Mouse (Mus musculus): ENCODE measurements at regions not wholly inside any gene's neighbourhood (a gene's known extent, or its start where the extent isn't known, plus 50 kb on each side); places are given as distances from the start of the nearest gene placed in this dataset.

DNA sequence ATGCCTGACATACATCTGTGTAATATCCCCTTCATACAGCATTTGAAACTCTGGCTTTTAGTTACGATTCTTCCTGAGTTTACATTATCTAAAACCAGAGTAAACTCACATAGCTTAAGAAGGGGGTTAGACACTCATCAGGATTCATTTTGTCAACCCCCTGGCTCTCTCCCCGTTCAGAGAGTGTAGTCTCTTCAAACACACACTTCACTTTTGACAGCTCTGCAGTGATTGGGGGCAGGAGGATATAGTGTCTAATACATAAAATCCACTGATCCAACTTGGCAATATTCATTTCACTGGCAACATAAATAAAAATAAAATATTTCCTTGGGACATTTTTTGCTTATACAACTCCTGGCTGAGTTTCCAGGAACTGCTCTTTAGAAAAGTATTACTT is 251.0 kb downstream of the Cxxc4 start:
- no peak for TF ChIP-seq HCFC1 (IDR thresholded peaks at IDR 0.05; ENCODE audit: borderline replicate concordance, insufficient read depth, low read length)
- no peak for TF ChIP-seq ZNF384 (IDR thresholded peaks at IDR 0.05; ENCODE audit: low read depth, low read length)
- no peak for TF ChIP-seq ZC3H11A (IDR thresholded peaks at IDR 0.05; ENCODE audit: borderline replicate concordance, low read depth, low read length)
- TF ChIP-seq CHD2 (IDR thresholded peaks at IDR 0.05; ENCODE audit: low read depth, low read length), result no peak
